Mouse (Mus musculus) central nervous system, embryonic 18 days (tissue): ENCODE measurements around the gene Hspb9. TPM values are rescaled to one million over a fixed set of nuclear protein-coding genes. Genes with fewer than 3 reads are reported as not detected.

Experiments used
- polyA plus RNA-seq: library from polyadenylated mRNA; depleted of rRNA; stranded (reverse); fragments of >200 nt; gene quantifications from 2 replicates; pipeline ENCODE4 v1.2.3, GENCODE M21; 2012; rRNA removed

Gene Hspb9
- polyA plus RNA-seq: not detected in 2 replicates

GRCm38 (mm10) chr11:100713735-100714533 is at the start of gene Hspb9:
Gene Hspb9, plus strand, starts transcription at chr11:100713850.

DNA sequence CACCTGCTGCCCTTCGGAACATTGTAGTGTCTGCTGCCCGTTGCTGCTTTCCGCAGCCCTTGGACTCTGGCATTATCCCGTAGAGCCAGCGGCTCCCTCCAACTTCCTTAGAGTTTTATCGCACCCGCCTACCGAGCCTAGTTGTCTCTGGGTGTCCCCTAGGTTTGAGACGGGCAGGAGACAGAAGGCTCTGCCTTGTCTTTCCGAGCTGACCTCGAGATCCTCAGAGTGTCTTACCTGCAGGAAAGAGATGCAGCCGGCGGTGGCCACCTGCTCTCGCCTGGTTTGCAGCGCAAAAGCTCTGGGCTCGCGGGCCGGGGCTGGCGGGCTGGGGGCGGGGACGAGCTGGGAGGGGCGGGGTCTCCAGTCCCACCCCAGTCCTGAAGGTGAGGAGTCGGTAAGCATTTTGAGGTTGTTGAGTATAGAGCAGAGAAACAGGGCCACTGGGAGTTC is 21.5 kb upstream of the Hspb9 start, which contains the start of gene Zfp385c:
Gene Zfp385c, minus strand, starts transcription at position 292 of the 453 bp plus-strand sequence.

DNA sequence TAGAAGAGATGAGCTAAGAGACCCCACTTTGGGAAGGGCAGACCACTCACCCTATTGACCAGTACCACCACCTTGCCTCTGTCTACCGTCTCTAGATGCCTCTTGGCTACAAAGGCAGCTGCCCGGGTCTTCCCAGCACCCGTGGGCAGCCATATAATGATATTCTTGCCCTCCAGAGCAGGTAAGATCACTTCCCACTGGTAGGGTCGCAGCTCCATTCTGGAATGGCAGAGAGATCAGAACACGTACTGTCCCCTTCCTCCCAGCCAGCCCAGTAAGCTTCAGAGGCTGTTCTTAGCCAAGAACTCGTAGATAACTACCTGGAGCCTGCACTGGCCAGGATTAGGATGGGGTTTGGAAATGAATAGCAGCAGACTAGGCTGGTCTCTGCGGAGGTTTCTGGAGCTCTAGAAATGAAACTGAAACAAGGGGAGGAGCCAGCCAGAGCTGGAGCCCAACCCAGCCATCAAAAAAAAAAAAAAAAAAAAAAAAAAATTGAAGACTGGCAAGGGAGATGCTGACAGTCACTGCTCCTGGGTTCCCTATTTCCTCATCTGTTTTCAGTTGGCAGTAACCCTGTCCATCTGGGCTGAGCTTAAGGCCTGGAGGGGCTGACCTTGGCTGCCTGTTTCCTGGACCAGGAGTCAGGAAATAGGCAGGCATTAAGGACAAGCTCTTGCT is 9.7 kb upstream of the Hspb9 start, which contains the start of gene Dhx58:
Gene Dhx58, minus strand, starts transcription at position 421 of the 681 bp plus-strand sequence.

DNA sequence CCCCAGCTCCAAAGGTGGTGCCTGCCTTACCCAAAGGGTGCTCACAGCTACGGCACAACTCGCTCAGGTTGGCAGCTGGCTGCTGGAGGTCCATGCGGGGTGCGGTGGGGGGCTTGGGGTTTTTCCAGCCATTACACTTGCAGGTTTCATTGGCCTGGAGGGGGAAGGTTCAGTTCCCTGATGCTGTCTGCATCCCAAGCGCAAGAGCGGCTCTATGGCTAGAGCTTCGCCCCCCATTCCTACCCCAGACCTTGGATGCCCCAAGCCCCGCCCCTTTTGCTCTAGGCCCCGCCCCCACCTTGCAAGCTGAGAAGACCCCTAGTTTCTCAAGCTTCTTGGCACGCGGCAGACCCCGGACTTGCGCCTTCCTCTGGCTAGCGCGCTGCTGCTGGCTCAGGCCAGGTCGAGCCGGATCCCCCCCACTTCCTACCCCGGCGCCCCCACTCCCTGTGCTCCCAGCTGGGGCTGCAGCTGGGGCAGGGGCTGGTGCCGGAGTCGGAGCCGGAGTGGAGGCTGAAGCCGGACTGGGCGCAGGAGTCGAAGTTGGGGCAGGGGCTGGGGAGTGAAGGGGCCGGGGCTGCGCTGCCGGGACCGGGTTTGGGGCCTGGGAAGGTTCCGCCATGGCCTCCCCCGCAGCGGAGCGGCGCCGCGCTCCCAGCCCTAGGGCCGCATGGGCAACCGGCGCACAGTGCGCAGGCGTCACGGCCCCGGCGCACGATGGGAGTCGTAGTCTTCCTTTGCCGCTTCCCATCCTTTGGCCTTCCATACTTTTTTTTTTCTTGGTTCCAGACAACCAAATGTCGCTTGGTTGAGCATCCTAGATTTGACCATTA is 1.7 kb upstream of the Hspb9 start, which contains the start of gene Kat2a:
Gene Kat2a, minus strand, starts transcription at position 683 of the 833 bp plus-strand sequence.

GRCm38 (mm10) chr11:100738066-100738604 is 24.5 kb downstream of the Hspb9 start, which contains the start of gene Rab5c:
Gene Rab5c, minus strand, starts transcription at chr11:100738215.

GRCm38 (mm10) chr11:100759611-100760233 is 46.1 kb downstream of the Hspb9 start, which contains the start of gene Kcnh4:
Gene Kcnh4, minus strand, starts transcription at chr11:100759942.

GRCm38 (mm10) chr11:100762831-100763230 is 49.2 kb downstream of the Hspb9 start, which contains the start of gene Hcrt:
Gene Hcrt, minus strand, starts transcription at chr11:100762931.

Other genes starting within 250 kb of the Hspb9 start
- gene Klhl11, start 241.1 kb upstream of the Hspb9 start, polyA plus RNA-seq: 7.3 and 7.7 TPM in 2 replicates
- gene Acly, start 185.8 kb upstream of the Hspb9 start, polyA plus RNA-seq: 170 and 173 TPM in 2 replicates
- gene Ttc25, start 168.2 kb upstream of the Hspb9 start, polyA plus RNA-seq: 1.2 and 1.4 TPM in 2 replicates
- 32.3 and 38.8 TPM in 2 replicates for gene Cnp, start 138.9 kb upstream of the Hspb9 start, polyA plus RNA-seq
- 76.1 and 76.4 TPM in 2 replicates for gene Nkiras2, start 94.6 kb upstream of the Hspb9 start, polyA plus RNA-seq
- gene Dnajc7, start 93.7 kb upstream of the Hspb9 start, polyA plus RNA-seq: 192 and 206 TPM in 2 replicates
- 0.34 and 1.4 TPM in 2 replicates for gene Zfp385c, start 21.4 kb upstream of the Hspb9 start, polyA plus RNA-seq
- gene Dhx58, start 9.6 kb upstream of the Hspb9 start, polyA plus RNA-seq: 2.8 and 3.5 TPM in 2 replicates
- gene Kat2a, start 1.4 kb upstream of the Hspb9 start, polyA plus RNA-seq: 59.7 and 62.8 TPM in 2 replicates
- 233 and 236 TPM in 2 replicates for gene Rab5c, start 24.4 kb downstream of the Hspb9 start, polyA plus RNA-seq
- 28.5 and 34.1 TPM in 2 replicates for gene Kcnh4, start 46.1 kb downstream of the Hspb9 start, polyA plus RNA-seq
- 2.1 and 3.4 TPM in 2 replicates for gene Hcrt, start 49.1 kb downstream of the Hspb9 start, polyA plus RNA-seq
- 8.3 and 8.5 TPM in 2 replicates for gene Ghdc, start 57.1 kb downstream of the Hspb9 start, polyA plus RNA-seq
- gene Stat5b, start 136.9 kb downstream of the Hspb9 start, polyA plus RNA-seq: 15.2 and 16.0 TPM in 2 replicates
- 1.7 and 1.8 TPM in 2 replicates for gene Stat5a, start 145.5 kb downstream of the Hspb9 start, polyA plus RNA-seq
- gene Stat3, start 225.7 kb downstream of the Hspb9 start, polyA plus RNA-seq: 26.7 and 33.0 TPM in 2 replicates